Mouse (Mus musculus): Measurements from ENCODE around the gene Ppp1r14d.

DNA sequence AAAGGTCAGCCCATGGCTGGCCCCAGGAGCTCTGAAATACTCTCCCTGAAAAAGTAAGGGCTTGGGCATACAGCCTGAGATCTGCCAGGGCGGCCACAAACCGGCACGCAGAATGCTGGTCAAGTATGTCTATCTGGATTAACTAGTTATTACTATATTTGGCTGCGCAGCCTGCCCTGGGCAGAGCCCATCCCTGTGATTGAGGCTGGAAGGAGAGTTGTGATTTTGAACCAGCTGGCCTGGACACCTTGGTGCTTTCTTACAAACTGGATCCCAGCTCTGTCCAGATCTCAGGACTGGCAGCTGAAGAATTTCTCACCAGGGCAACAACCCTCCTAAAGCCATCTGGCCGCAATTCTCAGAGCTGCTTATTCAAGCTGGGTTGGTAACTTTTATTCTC is 35.6 kb downstream of the Ppp1r14d start:
- TF ChIP-seq POLR2A (IDR thresholded peaks at IDR 0.05; ENCODE audit: borderline replicate concordance, low read depth, low read length): no peak
- TF ChIP-seq CTCF (IDR thresholded peaks at IDR 0.05; ENCODE audit: low read depth, low read length): no peak

Measured in bone marrow macrophage, adult 2 months (primary cell).